Mouse (Mus musculus): Measurements from ENCODE around the gene Gm21981. TPM values are rescaled to one million over a fixed set of nuclear protein-coding genes. Genes with fewer than 3 reads are reported as not detected.

The Gm21981 gene
- 0.94 and 1.3 TPM in 2 replicates for polyA plus RNA-seq (2014; fragmentation: Nextera tagmentation; extraction: Ambion mirVana)

GRCm38 (mm10) chr17:47694442-47694502 lies at the start of gene Gm21981:
Gene Gm21981, minus strand, starts transcription at chr17:47694455.
- 0% methylated on average over 3 of the region's 3 CpGs for WGBS (ENCODE audit: insufficient replicate concordance)
- Histone ChIP-seq H3K27me3 (ENCODE audit: control insufficient read depth, insufficient read depth, low read length) (peaks cover 15% of the 10 kb centered on the region), H3K27ac (ENCODE audit: low read depth, low read length) (peak within 1 kb of the TSS; percentile 42; the same call in 1 of the 2 replicates), H3K4me3 (ENCODE audit: low read depth, low read length) (peak within 1 kb of the TSS; percentile 83), H3K9ac (ENCODE audit: low read depth, low read length) (peak within 1 kb of the TSS; percentile 87), H3K4me1 (ENCODE audit: control insufficient read depth, insufficient read depth, low read length) (peaks cover 10% of the 10 kb centered on the region; the same call in 1 of the 2 replicates), H3K9me3 (replicated peaks; ENCODE audit: control insufficient read depth, low read length) (no peaks in the 10 kb centered on the region), H3K4me2 (peak within 1 kb of the TSS; percentile 83), H3K36me3 (ENCODE audit: control insufficient read depth, insufficient read depth, low read length) (no peaks in the 10 kb centered on the region)
- ATAC-seq (replicated peaks; ENCODE audit: insufficient number of reproducible peaks, low FRiP score, low TSS enrichment) = no peak

- Histone ChIP-seq H3K4me1 (ENCODE audit: control insufficient read depth, insufficient read depth, low read length) (peaks cover 36% of the 10 kb centered on the region), H3K27me3 (ENCODE audit: control insufficient read depth, insufficient read depth, low read length) (no peaks in the 10 kb centered on the region), H3K36me3 (ENCODE audit: control insufficient read depth, insufficient read depth, low read length) (no peaks in the 10 kb centered on the region), H3K9me3 (replicated peaks; ENCODE audit: control insufficient read depth, low read length) (no peaks in the 10 kb centered on the region), H3K27ac (ENCODE audit: low read depth, low read length) (peak overlapping the region; percentile 18; the same call in 1 of the 2 replicates), H3K4me3 (ENCODE audit: low read depth, low read length) (no peak overlapping the region), H3K9ac (ENCODE audit: low read depth, low read length) (no peak overlapping the region), H3K4me2 (peak overlapping the region; percentile 25; the same call in 1 of the 2 replicates)
- 15% methylated on average over 16 of the region's 16 CpGs for WGBS (ENCODE audit: insufficient replicate concordance)
- no peak for ATAC-seq (replicated peaks; ENCODE audit: insufficient number of reproducible peaks, low FRiP score, low TSS enrichment)
Observed at GRCm38 (mm10) chr17:47742991-47743734, 48.9 kb upstream of the Gm21981 start.

GRCm38 (mm10) chr17:47740186-47740585 lies 45.9 kb upstream of the Gm21981 start:
- ATAC-seq (replicated peaks; ENCODE audit: insufficient number of reproducible peaks, low FRiP score, low TSS enrichment) = no peak
- H3K9me3 ChIP-seq (replicated peaks; ENCODE audit: control insufficient read depth, low read length) = no peaks in the 10 kb centered on the region
- H3K4me3 ChIP-seq (ENCODE audit: low read depth, low read length) = no peak overlapping the region
- no peak overlapping the region for H3K9ac ChIP-seq (ENCODE audit: low read depth, low read length)
- H3K27me3 ChIP-seq (ENCODE audit: control insufficient read depth, insufficient read depth, low read length) = no peaks in the 10 kb centered on the region
- no peaks in the 10 kb centered on the region for H3K36me3 ChIP-seq (ENCODE audit: control insufficient read depth, insufficient read depth, low read length)
- H3K4me1 ChIP-seq (ENCODE audit: control insufficient read depth, insufficient read depth, low read length) = peaks cover 36% of the 10 kb centered on the region
- no peak overlapping the region for H3K27ac ChIP-seq (ENCODE audit: low read depth, low read length)
- H3K4me2 ChIP-seq = no peak overlapping the region
- 83% methylated on average over 2 of the region's 2 CpGs for WGBS (ENCODE audit: insufficient replicate concordance)

- ATAC-seq (replicated peaks; ENCODE audit: insufficient number of reproducible peaks, low FRiP score, low TSS enrichment) = no peak
- H3K9me3 ChIP-seq (replicated peaks; ENCODE audit: control insufficient read depth, low read length) = no peaks in the 10 kb centered on the region
- H3K27ac ChIP-seq (ENCODE audit: low read depth, low read length) = peak overlapping the region; percentile 88; the same call in 1 of the 2 replicates
- no peaks in the 10 kb centered on the region for H3K36me3 ChIP-seq (ENCODE audit: control insufficient read depth, insufficient read depth, low read length)
- H3K27me3 ChIP-seq (ENCODE audit: control insufficient read depth, insufficient read depth, low read length) = no peaks in the 10 kb centered on the region
- 5% methylated on average over 20 of the region's 20 CpGs for WGBS (ENCODE audit: insufficient replicate concordance)
- H3K4me3 ChIP-seq (ENCODE audit: low read depth, low read length) = peak overlapping the region; percentile 87
- H3K9ac ChIP-seq (ENCODE audit: low read depth, low read length) = peak overlapping the region; percentile 79
- peaks cover 36% of the 10 kb centered on the region for H3K4me1 ChIP-seq (ENCODE audit: control insufficient read depth, insufficient read depth, low read length)
- H3K4me2 ChIP-seq = peak overlapping the region; percentile 99
Observed at GRCm38 (mm10) chr17:47738879-47739798, 44.9 kb upstream of the Gm21981 start.

GRCm38 (mm10) chr17:47738066-47738878 lies 44.0 kb upstream of the Gm21981 start:
- peak; percentile 59 for ATAC-seq (replicated peaks; ENCODE audit: insufficient number of reproducible peaks, low FRiP score, low TSS enrichment)
- no peaks in the 10 kb centered on the region for H3K36me3 ChIP-seq (ENCODE audit: control insufficient read depth, insufficient read depth, low read length)
- no peaks in the 10 kb centered on the region for H3K27me3 ChIP-seq (ENCODE audit: control insufficient read depth, insufficient read depth, low read length)
- H3K27ac ChIP-seq (ENCODE audit: low read depth, low read length) = peak overlapping the region; percentile 88
- H3K9ac ChIP-seq (ENCODE audit: low read depth, low read length) = peak overlapping the region; percentile 79
- H3K4me1 ChIP-seq (ENCODE audit: control insufficient read depth, insufficient read depth, low read length) = peaks cover 31% of the 10 kb centered on the region
- H3K9me3 ChIP-seq (replicated peaks; ENCODE audit: control insufficient read depth, low read length) = no peaks in the 10 kb centered on the region
- H3K4me2 ChIP-seq = peak overlapping the region; percentile 99
- WGBS (ENCODE audit: insufficient replicate concordance) = under 1% methylated on average over 49 of the region's 61 CpGs
- H3K4me3 ChIP-seq (ENCODE audit: low read depth, low read length) = peak overlapping the region; percentile 87

- H3K9me3 ChIP-seq (replicated peaks; ENCODE audit: control insufficient read depth, low read length) = no peaks in the 10 kb centered on the region
- ATAC-seq (replicated peaks; ENCODE audit: insufficient number of reproducible peaks, low FRiP score, low TSS enrichment) = peak; percentile 89
- peak overlapping the region; percentile 88 for H3K27ac ChIP-seq (ENCODE audit: low read depth, low read length)
- H3K4me3 ChIP-seq (ENCODE audit: low read depth, low read length) = peak overlapping the region; percentile 87
- H3K9ac ChIP-seq (ENCODE audit: low read depth, low read length) = peak overlapping the region; percentile 87
- peak overlapping the region; percentile 99 for H3K4me2 ChIP-seq
- WGBS (ENCODE audit: insufficient replicate concordance) = 1% methylated on average over 58 of the region's 60 CpGs
- peaks cover 27% of the 10 kb centered on the region for H3K4me1 ChIP-seq (ENCODE audit: control insufficient read depth, insufficient read depth, low read length)
- no peaks in the 10 kb centered on the region for H3K27me3 ChIP-seq (ENCODE audit: control insufficient read depth, insufficient read depth, low read length)
- no peaks in the 10 kb centered on the region for H3K36me3 ChIP-seq (ENCODE audit: control insufficient read depth, insufficient read depth, low read length)
Observed at GRCm38 (mm10) chr17:47737271-47738065, 43.2 kb upstream of the Gm21981 start.

- Histone ChIP-seq H3K4me2 (peak within 1 kb of the TSS; percentile 99), H3K9ac (ENCODE audit: low read depth, low read length) (peak within 1 kb of the TSS; percentile 87), H3K4me3 (ENCODE audit: low read depth, low read length) (peak within 1 kb of the TSS; percentile 87), H3K9me3 (replicated peaks; ENCODE audit: control insufficient read depth, low read length) (no peaks in the 10 kb centered on the region), H3K27ac (ENCODE audit: low read depth, low read length) (peak within 1 kb of the TSS; percentile 88), H3K4me1 (ENCODE audit: control insufficient read depth, insufficient read depth, low read length) (peaks cover 27% of the 10 kb centered on the region), H3K27me3 (ENCODE audit: control insufficient read depth, insufficient read depth, low read length) (no peaks in the 10 kb centered on the region), H3K36me3 (ENCODE audit: control insufficient read depth, insufficient read depth, low read length) (no peaks in the 10 kb centered on the region)
- peak; percentile 61 for ATAC-seq (replicated peaks; ENCODE audit: insufficient number of reproducible peaks, low FRiP score, low TSS enrichment)
- under 1% methylated on average over 44 of the region's 47 CpGs for WGBS (ENCODE audit: insufficient replicate concordance)
Observed at GRCm38 (mm10) chr17:47736856-47737255, 42.6 kb upstream of the Gm21981 start, which contains the start of gene Tfeb. Gene Tfeb, plus strand, starts transcription at chr17:47737030.
